Mouse (Mus musculus) heart, adult 2 months (tissue): ENCODE measurements around the gene Plxna4.
A peak's percentile ranks its signal among the peaks of the same experiment; 100 is the strongest.

Experiments used
- CTCF ChIP-seq: fragments of 200-600 bp; IDR thresholded peaks from 2 replicates; pipeline ENCODE4 v1.8.1; 2022; ENCODE audit warnings: antibody characterized with exemption, mild to moderate bottlenecking, moderate library complexity
- EP300 ChIP-seq: fragments of 200-500 bp; IDR thresholded peaks from 2 replicates; pipeline ENCODE4 v1.6.1; 2011; ENCODE audit warnings: low read depth, low read length, control low read depth; ENCODE audit not compliant: insufficient read depth
- POLR2A ChIP-seq: fragments of 200-500 bp; IDR thresholded peaks from 2 replicates; pipeline ENCODE4 v1.6.1; 2011; ENCODE audit warnings: mild to moderate bottlenecking, low read depth, low read length, control low read depth; ENCODE audit not compliant: insufficient read depth

GRCm38 (mm10) chr6:32479765-32480164 lies 108.2 kb downstream of the Plxna4 start:
- TF ChIP-seq CTCF (no peak), EP300 (no peak), POLR2A (0 out of 2 replicates have a peak, but pooled peaks have one; percentile 10)
